Mouse (Mus musculus): ENCODE data around the gene Ttll5.

GRCm38 (mm10) chr12:86064796-86065195 lies 240.3 kb downstream of the Ttll5 start:
- TF ChIP-seq CTCF (IDR thresholded peaks at IDR 0.05; ENCODE audit: control insufficient read depth, insufficient read depth, insufficient replicate concordance, low read depth, low read length) (no peak), POLR2A (IDR thresholded peaks at IDR 0.05; ENCODE audit: control insufficient read depth, low read depth, low read length) (no peak)
